Mouse (Mus musculus): ENCODE measurements at regions not wholly inside any gene's neighbourhood (a gene's known extent, or its start where the extent isn't known, plus 50 kb on each side); places are given as distances from the start of the nearest gene placed in this dataset.
A peak's percentile ranks its signal among the peaks of the same experiment; 100 is the strongest.

- no peak overlapping the region for H3K4me3 ChIP-seq (ENCODE audit: low read length)
- no peaks in the 10 kb centered on the region for H3K9me3 ChIP-seq (ENCODE audit: low read length)
- DNase-seq (ENCODE audit: low spot score) (no peak), ATAC-seq (no peak)
- H3K27me3 ChIP-seq (ENCODE audit: insufficient read depth, low read length) = no peaks in the 10 kb centered on the region
- no peaks in the 10 kb centered on the region for H3K36me3 ChIP-seq (ENCODE audit: insufficient read depth, low read length)
- WGBS = 92% methylated on average over 1 of the region's 1 CpGs
- H3K4me2 ChIP-seq (ENCODE audit: low read depth, low read length) = no peak overlapping the region
- H3K4me1 ChIP-seq (ENCODE audit: insufficient read depth, low read length) = no peaks in the 10 kb centered on the region
- H3K9ac ChIP-seq (replicated peaks; ENCODE audit: low read length) = no peak overlapping the region
- no peak for TF ChIP-seq CTCF (IDR thresholded peaks at IDR 0.05; ENCODE audit: low read depth)
- no peak overlapping the region for H3K27ac ChIP-seq
Observed at GRCm38 (mm10) chr12:9212211-9212610, 182.4 kb downstream of the Ttc32 start.

- no peak overlapping the region for H3K4me2 ChIP-seq (ENCODE audit: low read depth, low read length)
- H3K4me3 ChIP-seq (ENCODE audit: low read length) = no peak overlapping the region
- TF ChIP-seq CTCF (IDR thresholded peaks at IDR 0.05; ENCODE audit: low read depth) = no peak
- DNase-seq (ENCODE audit: low spot score) (no peak), ATAC-seq (no peak)
- no peaks in the 10 kb centered on the region for H3K4me1 ChIP-seq (ENCODE audit: insufficient read depth, low read length)
- no peaks in the 10 kb centered on the region for H3K9me3 ChIP-seq (ENCODE audit: low read length)
- no peaks in the 10 kb centered on the region for H3K36me3 ChIP-seq (ENCODE audit: insufficient read depth, low read length)
- no peak overlapping the region for H3K9ac ChIP-seq (replicated peaks; ENCODE audit: low read length)
- no peaks in the 10 kb centered on the region for H3K27me3 ChIP-seq (ENCODE audit: insufficient read depth, low read length)
- WGBS = 22% methylated on average over 5 of the region's 5 CpGs
- no peak overlapping the region for H3K27ac ChIP-seq
Observed at GRCm38 (mm10) chr12:9224971-9225370, 195.2 kb downstream of the Ttc32 start.

- H3K4me1 ChIP-seq (ENCODE audit: insufficient read depth, low read length) = no peaks in the 10 kb centered on the region
- no peak overlapping the region for H3K4me3 ChIP-seq (ENCODE audit: low read length)
- H3K27ac ChIP-seq = no peak overlapping the region
- no peaks in the 10 kb centered on the region for H3K27me3 ChIP-seq (ENCODE audit: insufficient read depth, low read length)
- H3K9me3 ChIP-seq (ENCODE audit: low read length) = no peaks in the 10 kb centered on the region
- H3K36me3 ChIP-seq (ENCODE audit: insufficient read depth, low read length) = no peaks in the 10 kb centered on the region
- TF ChIP-seq CTCF (IDR thresholded peaks at IDR 0.05; ENCODE audit: low read depth) = no peak
- no peak overlapping the region for H3K9ac ChIP-seq (replicated peaks; ENCODE audit: low read length)
- no peak for ATAC-seq
- no peak for DNase-seq (ENCODE audit: low spot score)
- 90% methylated on average over 5 of the region's 5 CpGs for WGBS
- H3K4me2 ChIP-seq (ENCODE audit: low read depth, low read length) = no peak overlapping the region
Observed at GRCm38 (mm10) chr12:9227901-9228300, 198.1 kb downstream of the Ttc32 start.

GRCm38 (mm10) chr12:9228486-9228885 is 198.7 kb downstream of the Ttc32 start:
- ATAC-seq (peak; percentile 79), DNase-seq (ENCODE audit: low spot score) (peak; percentile 7)
- 61% methylated on average over 2 of the region's 2 CpGs for WGBS
- no peak overlapping the region for H3K27ac ChIP-seq
- no peak overlapping the region for H3K9ac ChIP-seq (replicated peaks; ENCODE audit: low read length)
- no peak for TF ChIP-seq CTCF (IDR thresholded peaks at IDR 0.05; ENCODE audit: low read depth)
- H3K4me1 ChIP-seq (ENCODE audit: insufficient read depth, low read length) = no peaks in the 10 kb centered on the region
- no peaks in the 10 kb centered on the region for H3K9me3 ChIP-seq (ENCODE audit: low read length)
- no peak overlapping the region for H3K4me2 ChIP-seq (ENCODE audit: low read depth, low read length)
- no peak overlapping the region for H3K4me3 ChIP-seq (ENCODE audit: low read length)
- no peaks in the 10 kb centered on the region for H3K27me3 ChIP-seq (ENCODE audit: insufficient read depth, low read length)
- H3K36me3 ChIP-seq (ENCODE audit: insufficient read depth, low read length) = no peaks in the 10 kb centered on the region

- H3K9ac ChIP-seq (replicated peaks; ENCODE audit: low read length) = no peak overlapping the region
- H3K4me1 ChIP-seq (ENCODE audit: insufficient read depth, low read length) = no peaks in the 10 kb centered on the region
- no peaks in the 10 kb centered on the region for H3K9me3 ChIP-seq (ENCODE audit: low read length)
- no peaks in the 10 kb centered on the region for H3K36me3 ChIP-seq (ENCODE audit: insufficient read depth, low read length)
- no peak for TF ChIP-seq CTCF (IDR thresholded peaks at IDR 0.05; ENCODE audit: low read depth)
- H3K4me3 ChIP-seq (ENCODE audit: low read length) = no peak overlapping the region
- ATAC-seq (no peak), DNase-seq (ENCODE audit: low spot score) (no peak)
- WGBS = 68% methylated on average over 4 of the region's 4 CpGs
- no peaks in the 10 kb centered on the region for H3K27me3 ChIP-seq (ENCODE audit: insufficient read depth, low read length)
- H3K27ac ChIP-seq = no peak overlapping the region
- H3K4me2 ChIP-seq (ENCODE audit: low read depth, low read length) = no peak overlapping the region
Observed at GRCm38 (mm10) chr12:9229981-9230380, 200.2 kb downstream of the Ttc32 start.

- H3K4me1 ChIP-seq (ENCODE audit: insufficient read depth, low read length) = no peaks in the 10 kb centered on the region
- no peak overlapping the region for H3K4me3 ChIP-seq (ENCODE audit: low read length)
- 80% methylated on average over 5 of the region's 5 CpGs for WGBS
- no peaks in the 10 kb centered on the region for H3K36me3 ChIP-seq (ENCODE audit: insufficient read depth, low read length)
- DNase-seq (ENCODE audit: low spot score) (no peak), ATAC-seq (no peak)
- no peak overlapping the region for H3K27ac ChIP-seq
- no peak overlapping the region for H3K4me2 ChIP-seq (ENCODE audit: low read depth, low read length)
- TF ChIP-seq CTCF (IDR thresholded peaks at IDR 0.05; ENCODE audit: low read depth) = no peak
- no peaks in the 10 kb centered on the region for H3K27me3 ChIP-seq (ENCODE audit: insufficient read depth, low read length)
- no peak overlapping the region for H3K9ac ChIP-seq (replicated peaks; ENCODE audit: low read length)
- no peaks in the 10 kb centered on the region for H3K9me3 ChIP-seq (ENCODE audit: low read length)
Observed at GRCm38 (mm10) chr12:9230576-9230975, 200.8 kb downstream of the Ttc32 start.

- no peak overlapping the region for H3K4me3 ChIP-seq (ENCODE audit: low read length)
- no peaks in the 10 kb centered on the region for H3K9me3 ChIP-seq (ENCODE audit: low read length)
- H3K27me3 ChIP-seq (ENCODE audit: insufficient read depth, low read length) = no peaks in the 10 kb centered on the region
- no peak for TF ChIP-seq CTCF (IDR thresholded peaks at IDR 0.05; ENCODE audit: low read depth)
- H3K27ac ChIP-seq = no peak overlapping the region
- DNase-seq (ENCODE audit: low spot score) (no peak), ATAC-seq (no peak)
- H3K36me3 ChIP-seq (ENCODE audit: insufficient read depth, low read length) = no peaks in the 10 kb centered on the region
- H3K4me1 ChIP-seq (ENCODE audit: insufficient read depth, low read length) = no peaks in the 10 kb centered on the region
- H3K4me2 ChIP-seq (ENCODE audit: low read depth, low read length) = no peak overlapping the region
- no peak overlapping the region for H3K9ac ChIP-seq (replicated peaks; ENCODE audit: low read length)
Observed at GRCm38 (mm10) chr12:9232431-9232830, 202.6 kb downstream of the Ttc32 start.

Data from hindbrain, postnatal 0 days (tissue).